Mouse (Mus musculus) T-cell, adult 2 months (primary cell): ENCODE measurements around the gene Cars2.
"Not testable (repeated sequence)": the region's sequence is repeated elsewhere in the genome, so short reads cannot be mapped to it uniquely, and the experiment has no call there.

ENCODE experiments used
- DNase-seq: peaks from one replicate; pipeline ENCODE4 v3.0.0; 2022; ENCODE audit warnings: low spot score

Cars2 gene

GRCm38 (mm10) chr8:11510971-11511370, 39.6 kb downstream of the Cars2 start:
- DNase-seq = no peak

- DNase-seq = no peak
These were observed 41.7 kb downstream of the Cars2 start for GRCm38 (mm10) chr8:11508880-11509279.

GRCm38 (mm10) chr8:11506802-11507201, 43.8 kb downstream of the Cars2 start:
- DNase-seq = peak; percentile 53

GRCm38 (mm10) chr8:11506074-11506473, 44.5 kb downstream of the Cars2 start:
- DNase-seq = no peak

- no peak for DNase-seq
These were observed 46.9 kb downstream of the Cars2 start for GRCm38 (mm10) chr8:11503476-11504232.

GRCm38 (mm10) chr8:11498786-11499485, 51.6 kb downstream of the Cars2 start:
- DNase-seq = no peak

GRCm38 (mm10) chr8:11498281-11498680, 52.3 kb downstream of the Cars2 start:
- DNase-seq = no peak

GRCm38 (mm10) chr8:11497017-11497990, 53.3 kb downstream of the Cars2 start, which contains the start of gene Naxd:
Naxd (plus strand) TSS chr8:11497506.
- peak; percentile 85 for DNase-seq

GRCm38 (mm10) chr8:11492340-11492739, 58.2 kb downstream of the Cars2 start:
- not testable (repeated sequence) for DNase-seq

GRCm38 (mm10) chr8:11487229-11487628, 63.4 kb downstream of the Cars2 start:
- DNase-seq = no peak

- peak; percentile 68 for DNase-seq
These were observed 64.4 kb downstream of the Cars2 start for GRCm38 (mm10) chr8:11486142-11486541.

GRCm38 (mm10) chr8:11482537-11482936, 68.0 kb downstream of the Cars2 start:
- DNase-seq = no peak

- DNase-seq = no peak
These were observed 68.7 kb downstream of the Cars2 start for GRCm38 (mm10) chr8:11481876-11482275.

GRCm38 (mm10) chr8:11479591-11479990, 71.0 kb downstream of the Cars2 start:
- no peak for DNase-seq

GRCm38 (mm10) chr8:11478807-11479527, 71.6 kb downstream of the Cars2 start:
- no peak for DNase-seq

- DNase-seq = peak; percentile 41
These were observed 72.5 kb downstream of the Cars2 start, which contains the start of gene Rab20 for GRCm38 (mm10) chr8:11477811-11478761. Rab20 (minus strand) TSS chr8:11478710.

GRCm38 (mm10) chr8:11477178-11477553, 73.4 kb downstream of the Cars2 start:
- no peak for DNase-seq

- no peak for DNase-seq
These were observed 74.0 kb downstream of the Cars2 start for GRCm38 (mm10) chr8:11476338-11477177.

GRCm38 (mm10) chr8:11475876-11476275, 74.7 kb downstream of the Cars2 start:
- DNase-seq = no peak
